Mouse (Mus musculus) megakaryocyte-erythroid progenitor cell, adult 5 weeks (primary cell): Measurements from ENCODE around the gene Fam193a. TPM values are rescaled to one million over a fixed set of nuclear protein-coding genes. Genes with fewer than 3 reads are reported as not detected.

Experiments
- polyA plus RNA-seq: library from polyadenylated mRNA; stranded (reverse); fragments of >175 nt; gene quantifications from 2 replicates; pipeline ENCODE4 v1.2.3, GENCODE M21; 2012

Gene Fam193a
- 14.9 and 17.1 TPM in 2 replicates for polyA plus RNA-seq

GRCm38 (mm10) chr5:34369341-34370021 lies at the start of gene Fam193a:
Gene Fam193a (plus strand): TSS chr5:34369933.

GRCm38 (mm10) chr5:34336097-34336774 lies 33.5 kb upstream of the Fam193a start, which contains the start of gene Rnf4:
Gene Rnf4 (plus strand): TSS chr5:34336289.

GRCm38 (mm10) chr5:34513466-34514217 lies 143.9 kb downstream of the Fam193a start, which contains the start of gene Tnip2:
Gene Tnip2 (minus strand): TSS chr5:34513991.

GRCm38 (mm10) chr5:34525663-34526476 lies 156.1 kb downstream of the Fam193a start, which contains the start of gene Sh3bp2:
Gene Sh3bp2 (plus strand): TSS chr5:34525838.

Other genes with a start within 250 kb of the Fam193a start
- gene Poln, start 200.5 kb upstream of the Fam193a start, polyA plus RNA-seq: 0.04 and 0.16 TPM in 2 replicates
- gene Haus3, start 200.4 kb upstream of the Fam193a start, polyA plus RNA-seq: 2.4 and 2.9 TPM in 2 replicates
- gene Mxd4, start 182.2 kb upstream of the Fam193a start, polyA plus RNA-seq: 45.3 and 63.5 TPM in 2 replicates
- gene Zfyve28, start 81.5 kb upstream of the Fam193a start, polyA plus RNA-seq: 0.10 and 0.26 TPM in 2 replicates
- gene Cfap99, start 81.3 kb upstream of the Fam193a start, polyA plus RNA-seq: not detected in 2 replicates
- gene Rnf4, start 33.6 kb upstream of the Fam193a start, polyA plus RNA-seq: 33.3 and 33.4 TPM in 2 replicates
- gene Tnip2, start 144.1 kb downstream of the Fam193a start, polyA plus RNA-seq: 11.3 and 16.4 TPM in 2 replicates
- 20.6 and 30.0 TPM in 2 replicates for gene Sh3bp2, start 155.9 kb downstream of the Fam193a start, polyA plus RNA-seq
- gene Add1, start 203.7 kb downstream of the Fam193a start, polyA plus RNA-seq: 253 and 289 TPM in 2 replicates